Mouse (Mus musculus) ES-E14 (cell line): ENCODE measurements at regions not wholly inside any gene's neighbourhood (a gene's known extent, or its start where the extent isn't known, plus 50 kb on each side); places are given as distances from the start of the nearest gene placed in this dataset.

Source experiments
- DNase-seq: peaks from one replicate; pipeline ENCODE4 v3.0.0-alpha.2; 2013; ENCODE audit warnings: low read depth, low spot score
- H3K27ac ChIP-seq: 2 replicates; pipeline ENCODE4 v1.5.1; 2012; ENCODE audit warnings: low read depth, mild to moderate bottlenecking, low read length, moderate library complexity, mixed read lengths; ENCODE audit not compliant: poor library complexity, insufficient read depth, severe bottlenecking
- H3K36me3 ChIP-seq: 2 replicates; pipeline ENCODE4 v1.6.1; 2012; ENCODE audit warnings: mild to moderate bottlenecking, low read length, moderate library complexity, mixed read lengths; ENCODE audit not compliant: control insufficient read depth, poor library complexity, insufficient read depth, severe bottlenecking
- H3K4me1 ChIP-seq, 2 experiments: fragments of 150-350 bp in 1 of 2; sonication (generic) in 1 of 2; 2 replicates each; pipeline ENCODE4 v1.6.1; 2012; ENCODE audit warnings: low read length in 2 of 2, mild to moderate bottlenecking in 1 of 2, mixed read lengths in 1 of 2; ENCODE audit not compliant: control insufficient read depth in 2 of 2, insufficient read depth in 2 of 2, poor library complexity in 1 of 2
- H3K4me3 ChIP-seq, 2 experiments: fragments of 150-350 bp in 1 of 2; sonication (generic) in 1 of 2; 2 replicates each; pipeline ENCODE4 v1.5.1; 2012; ENCODE audit warnings: low read length in 2 of 2, low read depth in 1 of 2, mild to moderate bottlenecking in 1 of 2, mixed read lengths in 1 of 2; ENCODE audit not compliant: insufficient read depth in 1 of 2, poor library complexity in 1 of 2, severe bottlenecking in 1 of 2
- H3K9ac ChIP-seq: 2 replicates; pipeline ENCODE4 v1.6.1; 2012; ENCODE audit warnings: low read depth, mild to moderate bottlenecking, low read length, mixed read lengths; ENCODE audit not compliant: poor library complexity, insufficient read depth, severe bottlenecking
- H3K9me3 ChIP-seq: fragments of 150-350 bp; sonication (generic); 2 replicates; pipeline ENCODE4 v1.6.1; 2012; ENCODE audit warnings: low read depth, mild to moderate bottlenecking, low read length; ENCODE audit not compliant: control insufficient read depth, insufficient read depth
- CHD2 ChIP-seq: IDR thresholded peaks from 2 replicates; pipeline ENCODE4 v1.6.1; 2014; ENCODE audit warnings: mild to moderate bottlenecking, low read depth, low read length, inconsistent platforms
- HCFC1 ChIP-seq: IDR thresholded peaks from 2 replicates; pipeline ENCODE4 v1.6.1; 2012; ENCODE audit warnings: low read length, inconsistent platforms, borderline replicate concordance; ENCODE audit not compliant: insufficient read depth
- MAFK ChIP-seq: IDR thresholded peaks from 2 replicates; pipeline ENCODE4 v1.6.1; 2014; ENCODE audit warnings: mild to moderate bottlenecking, low read depth, low read length, inconsistent platforms; ENCODE audit not compliant: insufficient read depth
- ZC3H11A ChIP-seq: IDR thresholded peaks from 2 replicates; pipeline ENCODE4 v1.6.1; 2012; ENCODE audit warnings: low read depth, mild to moderate bottlenecking, inconsistent platforms, low read length, borderline replicate concordance
- ZNF384 ChIP-seq: IDR thresholded peaks from 2 replicates; pipeline ENCODE4 v1.6.1; 2012; ENCODE audit warnings: low read depth, low read length, inconsistent platforms
- in situ Hi-C, 2 experiments: fragments of 600-800 bp; cut with MboI; formaldehyde crosslinking; loops; one replicate each; pipeline ENCODE4 v1.15.1; 2025; ENCODE audit warnings: low sequenced_read_pairs in 2 of 2, inconsistent platforms in 1 of 2; ENCODE audit not compliant: unreplicated experiment in 2 of 2

GRCm38 (mm10) chr11:82568219-82568676 lies 179.5 kb downstream of the Tmem132e start:
- Histone ChIP-seq H3K36me3 (no peaks in the 10 kb centered on the region), H3K27ac (no peak overlapping the region), H3K9me3 (no peaks in the 10 kb centered on the region), H3K9ac (no peak overlapping the region), H3K4me3 (no peak overlapping the region), H3K4me1 (no peaks in the 10 kb centered on the region)
- TF ChIP-seq MAFK (no peak), ZC3H11A (no peak), HCFC1 (no peak), ZNF384 (no peak), CHD2 (no peak)
- DNase-seq, result no peak
- in situ Hi-C loops, result no loop called here

- H3K4me1 ChIP-seq, result no peaks in the 10 kb centered on the region
- TF ChIP-seq MAFK (no peak), ZNF384 (no peak)
- in situ Hi-C loops, result no loop called here
- no peak overlapping the region for H3K4me3 ChIP-seq
- no peak overlapping the region for H3K9ac ChIP-seq
- DNase-seq, result no peak
- H3K27ac ChIP-seq, result no peak overlapping the region
- H3K36me3 ChIP-seq, result no peaks in the 10 kb centered on the region
- H3K9me3 ChIP-seq, result no peaks in the 10 kb centered on the region
Measured at GRCm38 (mm10) chr11:82567014-82567685, 178.4 kb downstream of the Tmem132e start.

DNA sequence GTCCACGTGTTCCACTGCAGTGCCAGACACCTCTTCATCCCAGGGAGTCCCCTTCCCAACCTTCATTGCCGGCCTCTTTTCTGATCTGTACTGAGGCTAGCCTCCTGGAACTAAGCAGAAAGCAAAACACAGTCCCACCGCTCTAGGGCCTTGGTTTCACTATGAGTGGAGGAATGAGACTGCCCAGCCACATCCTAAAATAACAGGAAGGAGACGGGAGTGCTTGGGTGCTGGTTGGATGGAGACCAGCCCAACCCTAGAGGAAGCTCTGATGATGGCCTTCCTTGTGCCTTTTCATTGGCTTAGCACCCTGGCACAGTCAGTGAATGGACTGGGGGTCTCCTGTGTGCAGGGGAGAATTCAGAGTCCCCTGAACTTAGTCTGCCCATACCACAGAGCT lies 177.4 kb downstream of the Tmem132e start:
- Histone ChIP-seq H3K36me3 (no peaks in the 10 kb centered on the region), H3K9ac (no peak overlapping the region), H3K27ac (no peak overlapping the region), H3K9me3 (no peaks in the 10 kb centered on the region), H3K4me1 (no peaks in the 10 kb centered on the region), H3K4me3 (no peak overlapping the region)
- TF ChIP-seq ZNF384 (no peak), CHD2 (no peak), ZC3H11A (no peak), MAFK (no peak), HCFC1 (no peak)
- in situ Hi-C loops, result no loop called here
- no peak for DNase-seq

DNA sequence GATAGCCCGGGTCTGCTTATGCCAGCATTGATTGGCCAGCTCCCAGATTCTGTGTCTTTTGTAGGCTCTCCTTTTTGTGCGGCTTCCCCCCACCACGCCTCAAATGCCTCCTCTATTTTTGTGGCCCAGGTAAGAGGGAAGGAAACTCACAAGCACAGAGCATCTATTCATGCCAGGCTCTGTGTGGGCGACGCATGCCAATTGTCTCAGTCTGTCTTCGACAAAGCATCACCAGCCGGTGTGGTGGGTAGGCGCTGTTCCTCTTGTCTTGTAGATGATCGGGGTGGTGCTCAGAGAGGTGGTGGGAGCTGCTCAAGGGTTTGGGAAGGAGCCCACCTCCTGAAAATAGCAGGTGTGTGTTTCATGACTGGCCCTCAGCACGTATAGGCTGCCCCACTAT lies 175.5 kb downstream of the Tmem132e start:
- no peak overlapping the region for H3K9ac ChIP-seq
- no peaks in the 10 kb centered on the region for H3K4me1 ChIP-seq
- no peak overlapping the region for H3K27ac ChIP-seq
- no peaks in the 10 kb centered on the region for H3K9me3 ChIP-seq
- TF ChIP-seq MAFK, result no peak
- TF ChIP-seq CHD2, result no peak
- no peak for TF ChIP-seq ZC3H11A
- no peak for TF ChIP-seq HCFC1
- TF ChIP-seq ZNF384, result no peak
- DNase-seq, result no peak
- H3K4me3 ChIP-seq, result no peak overlapping the region
- no peaks in the 10 kb centered on the region for H3K36me3 ChIP-seq
- in situ Hi-C loops, result no loop called here

GRCm38 (mm10) chr11:82542028-82542427 lies 153.3 kb downstream of the Tmem132e start:
- DNase-seq, result no peak
- TF ChIP-seq HCFC1, result no peak
- TF ChIP-seq CHD2, result no peak
- no peak for TF ChIP-seq ZNF384
- TF ChIP-seq MAFK, result no peak
- no peak for TF ChIP-seq ZC3H11A
- no peak overlapping the region for H3K27ac ChIP-seq
- in situ Hi-C loops, result no loop called here
- no peak overlapping the region for H3K4me3 ChIP-seq
- no peaks in the 10 kb centered on the region for H3K9me3 ChIP-seq
- H3K4me1 ChIP-seq, result no peaks in the 10 kb centered on the region
- H3K9ac ChIP-seq, result no peak overlapping the region
- no peaks in the 10 kb centered on the region for H3K36me3 ChIP-seq
